ENCODE assay signal across 15 mouse cellular contexts in the genomic region with DNA sequence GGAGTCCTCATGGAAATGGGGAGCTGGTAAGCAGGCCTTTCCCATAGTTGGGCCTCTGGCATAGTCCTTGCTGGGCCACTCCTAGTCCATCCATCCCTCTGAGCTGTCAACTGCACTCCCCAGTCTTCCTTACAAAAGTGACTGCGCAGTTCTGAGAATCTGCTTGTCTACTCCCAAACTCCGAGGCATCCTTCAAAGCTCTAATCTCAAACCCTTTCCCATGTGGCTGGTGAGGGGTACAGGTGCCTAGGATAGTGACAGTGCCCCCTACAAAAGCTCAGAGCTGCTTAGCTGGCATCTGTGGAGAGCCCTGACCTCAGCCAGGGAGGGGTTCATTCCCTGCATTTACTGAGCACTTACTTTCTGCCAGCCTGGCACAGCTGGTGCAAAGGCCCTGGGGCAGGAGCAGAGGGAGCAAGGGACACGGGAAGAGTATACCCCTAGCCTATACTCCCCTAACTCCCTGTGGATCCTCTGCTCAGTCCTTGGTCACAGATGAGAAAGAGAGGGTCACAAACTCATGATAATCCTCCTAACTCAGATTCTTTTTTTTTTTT. TPM values are rescaled to one million over a fixed set of nuclear protein-coding genes. Genes with fewer than 3 reads are reported as not detected.
DNase-seq lines count a peak whose midpoint lies in the region; ATAC-seq lines count a peak whose summit lies in the region.
"Had no signal": no experiment of that assay in that cellular context is flagged by ENCODE, and none has a peak within 500 bp of the region (broad histone marks: within the 10 kb centered on the region; RNA-seq: fewer than 3 reads in every experiment).

No protein-coding gene starts in this region.

- intact Hi-C loops in left cerebral cortex, postnatal 4 days (cut with DNase I), result no loop called here
- intact Hi-C loops in left cerebral cortex, postnatal 14 days (cut with DNase I), result no loop called here

- H3K4me2 ChIP-seq in heart, embryonic 12.5 days, result no peak overlapping the region
- H3K4me2 ChIP-seq: embryonic facial prominence, embryonic 13.5 days; heart, embryonic 15.5 days; hindbrain, embryonic 15.5 days; liver, embryonic 15.5 days; neural tube, embryonic 12.5 days had no signal

- H3K4me3 ChIP-seq in heart, embryonic 12.5 days, result no peak overlapping the region
- H3K4me3 ChIP-seq: embryonic facial prominence, embryonic 13.5 days; heart, embryonic 15.5 days; hindbrain, embryonic 15.5 days; liver, embryonic 15.5 days; neural tube, embryonic 12.5 days had no signal

- peak; percentile 91 for DNase-seq in heart, adult 11 months
- DNase-seq in left cerebral cortex, postnatal 4 days, result peak; percentile 4
- no peak for DNase-seq in left cerebral cortex, postnatal 14 days (ENCODE audit: low spot score in 2 of 2)
- DNase-seq in urinary bladder, postnatal 4 days (ENCODE audit: low spot score in 2 of 2), result peak; percentile 16 to 54
- no peak for DNase-seq in urinary bladder, postnatal 14 days (ENCODE audit: low spot score)
- DNase-seq in thymus, postnatal 0 days (ENCODE audit: low spot score), result no peak
- DNase-seq: midbrain, embryonic 14.5 days; right cerebral cortex, adult 18-20 months had no signal

- peaks cover 4% of the 10 kb centered on the region; the same call in 1 of the 2 replicates for H3K27me3 ChIP-seq in heart, embryonic 12.5 days (replicated peaks)
- H3K27me3 ChIP-seq: heart, embryonic 15.5 days had no signal

- WGBS in heart, embryonic 12.5 days, result 80% methylated on average over 3 of the region's 3 CpGs

- H3K4me1 ChIP-seq in heart, embryonic 12.5 days (replicated peaks), result peaks cover 58% of the 10 kb centered on the region

- peaks cover 24% of the 10 kb centered on the region for H3K36me3 ChIP-seq in heart, embryonic 12.5 days
- H3K36me3 ChIP-seq: hindbrain, embryonic 15.5 days; liver, embryonic 15.5 days had no signal

- no peak overlapping the region for H3K27ac ChIP-seq in heart, embryonic 12.5 days (ENCODE audit: poor library complexity, severe bottlenecking)
- H3K27ac ChIP-seq: embryonic facial prominence, embryonic 13.5 days; heart, embryonic 15.5 days; hindbrain, embryonic 15.5 days; liver, embryonic 15.5 days; neural tube, embryonic 12.5 days had no signal

- no peak overlapping the region for H3K9ac ChIP-seq in heart, embryonic 12.5 days
- H3K9ac ChIP-seq: embryonic facial prominence, embryonic 13.5 days; heart, embryonic 15.5 days; hindbrain, embryonic 15.5 days; liver, embryonic 15.5 days; neural tube, embryonic 12.5 days had no signal

- H3K9me3 ChIP-seq in heart, embryonic 12.5 days (replicated peaks), result no peaks in the 10 kb centered on the region
- H3K9me3 ChIP-seq: embryonic facial prominence, embryonic 13.5 days; heart, embryonic 15.5 days; hindbrain, embryonic 15.5 days; liver, embryonic 15.5 days; neural tube, embryonic 12.5 days had no signal

- ATAC-seq in heart, embryonic 12.5 days (ENCODE audit: insufficient number of reproducible peaks, low FRiP score), result no peak
- ATAC-seq: activated CD4-positive, CD25-positive, alpha-beta regulatory T cell, adult 4 months had no signal

RNA-seq across cellular contexts. Expression of a gene that starts 29.9 kb away (rescaled TPM):
- 2.9 and 4.3 TPM in 2 replicates for polyA plus RNA-seq in heart, embryonic 12.5 days (2016; fragmentation: Nextera tagmentation; extraction: Ambion mirVana)
- total RNA-seq in left cerebral cortex, postnatal 4 days (2021), result 1 to 10 TPM; 1.5 to 2.3 TPM
- 1 to 10 TPM; 1.8 to 1.9 TPM for total RNA-seq in left cerebral cortex, postnatal 14 days (2021)
- polyA plus RNA-seq in thymus, postnatal 0 days (2015; fragmentation: Nextera tagmentation; extraction: Ambion mirVana), result 12.5 and 14.0 TPM in 2 replicates

RNA-seq across cellular contexts. Expression of a gene that starts 32.7 kb away (rescaled TPM):
- polyA plus RNA-seq in heart, embryonic 12.5 days (2016; fragmentation: Nextera tagmentation; extraction: Ambion mirVana), result 39.3 and 40.7 TPM in 2 replicates
- 10 to 100 TPM; 29.5 to 31.1 TPM for total RNA-seq in left cerebral cortex, postnatal 4 days (2021)
- 10 to 100 TPM; 67.0 to 69.8 TPM for total RNA-seq in left cerebral cortex, postnatal 14 days (2021)
- polyA plus RNA-seq in thymus, postnatal 0 days (2015; fragmentation: Nextera tagmentation; extraction: Ambion mirVana), result 21.5 and 21.9 TPM in 2 replicates

RNA-seq across cellular contexts. Expression of a gene that starts 33.9 kb away (rescaled TPM):
- polyA plus RNA-seq in heart, embryonic 12.5 days (2016; fragmentation: Nextera tagmentation; extraction: Ambion mirVana), result 1.2 and 1.8 TPM in 2 replicates
- 1 to 10 TPM; 2.7 to 5.9 TPM for total RNA-seq in left cerebral cortex, postnatal 4 days (2021)
- 1 to 10 TPM; 2.8 to 4.7 TPM for total RNA-seq in left cerebral cortex, postnatal 14 days (2021)
- polyA plus RNA-seq in thymus, postnatal 0 days (2015; fragmentation: Nextera tagmentation; extraction: Ambion mirVana), result 0.72 and 1.5 TPM in 2 replicates
- polyA plus RNA-seq: liver, embryonic 15.5 days had no signal

RNA-seq across cellular contexts. Expression of a gene that starts 38.5 kb away (rescaled TPM):
- polyA plus RNA-seq in heart, embryonic 12.5 days (2016; fragmentation: Nextera tagmentation; extraction: Ambion mirVana), result 1.9 and 2.2 TPM in 2 replicates
- total RNA-seq in left cerebral cortex, postnatal 4 days (2021), result 1 to 10 TPM; 3.7 to 4.4 TPM
- 1 to 10 TPM; 2.4 to 3.2 TPM for total RNA-seq in left cerebral cortex, postnatal 14 days (2021)
- polyA plus RNA-seq in thymus, postnatal 0 days (2015; fragmentation: Nextera tagmentation; extraction: Ambion mirVana), result 2.3 TPM in 2 replicates

RNA-seq across cellular contexts. Expression of a gene that starts 38.5 kb away (rescaled TPM):
- polyA plus RNA-seq in heart, embryonic 12.5 days (2016; fragmentation: Nextera tagmentation; extraction: Ambion mirVana), result 66.7 and 66.9 TPM in 2 replicates
- total RNA-seq in left cerebral cortex, postnatal 4 days (2021), result 10 to 100 TPM; 58.8 to 61.5 TPM
- 10 to 100 TPM; 82.4 to 88.6 TPM for total RNA-seq in left cerebral cortex, postnatal 14 days (2021)
- 71.3 and 78.7 TPM in 2 replicates for polyA plus RNA-seq in thymus, postnatal 0 days (2015; fragmentation: Nextera tagmentation; extraction: Ambion mirVana)

Comparison
In these comparisons a context has a peak if more than half of its experiments do, and no peak if none do; other contexts are left out.
1. DNase-seq: peak in heart, adult 11 months (single experiment), left cerebral cortex, postnatal 4 days (single experiment) and urinary bladder, postnatal 4 days (2 of 2); none in left cerebral cortex, postnatal 14 days (0 of 2), urinary bladder, postnatal 14 days (single experiment) and thymus, postnatal 0 days (single experiment).